Mouse (Mus musculus) lung, embryonic 14.5 days (tissue): ENCODE measurements at regions not wholly inside any gene's neighbourhood (a gene's known extent, or its start where the extent isn't known, plus 50 kb on each side); places are given as distances from the start of the nearest gene placed in this dataset.

Experiments used
- ATAC-seq: fragments of 200-750 bp; cut with Nextera tagmentation; 2 replicates; pipeline ENCODE4 v1.8.0; 2017; ENCODE audit warnings: mild to moderate bottlenecking, moderate TSS enrichment, moderate library complexity; ENCODE audit not compliant: insufficient read depth
- DNase-seq: peaks from one replicate; pipeline ENCODE4 v3.0.0-alpha.2; 2015
- H3K27ac ChIP-seq: fragments of 300-500 bp; sonication (generic); 2 replicates; pipeline ENCODE4 v1.5.1; 2014; ENCODE audit warnings: low read depth, mild to moderate bottlenecking, moderate library complexity
- H3K27me3 ChIP-seq: fragments of 300-500 bp; sonication (generic); 2 replicates; pipeline ENCODE4 v1.6.1; 2014; ENCODE audit warnings: low read length, control low read depth; ENCODE audit not compliant: insufficient read depth
- H3K36me3 ChIP-seq: fragments of 300-500 bp; sonication (generic); 2 replicates; pipeline ENCODE4 v1.6.1; 2014; ENCODE audit warnings: control low read depth; ENCODE audit not compliant: insufficient read depth
- H3K4me1 ChIP-seq: fragments of 300-500 bp; sonication (generic); 2 replicates; pipeline ENCODE4 v1.6.1; 2014; ENCODE audit warnings: antibody characterized with exemption, control low read depth; ENCODE audit not compliant: insufficient read depth
- H3K4me2 ChIP-seq: fragments of 300-500 bp; sonication (generic); 2 replicates; pipeline ENCODE4 v1.6.1; 2014; ENCODE audit warnings: mild to moderate bottlenecking
- H3K4me3 ChIP-seq: fragments of 300-500 bp; sonication (generic); 2 replicates; pipeline ENCODE4 v1.5.1; 2014; ENCODE audit warnings: low read depth, low read length
- H3K9ac ChIP-seq: fragments of 300-500 bp; sonication (generic); 2 replicates; pipeline ENCODE4 v1.6.1; 2014
- H3K9me3 ChIP-seq: fragments of 300-500 bp; sonication (generic); 2 replicates; pipeline ENCODE4 v1.6.1; 2016; ENCODE audit warnings: low read depth, low read length, control low read depth
- CTCF ChIP-seq: IDR thresholded peaks from 2 replicates; pipeline ENCODE4 v1.5.1; 2016; ENCODE audit warnings: antibody characterized with exemption, low read depth
- WGBS: fragments of 180-500 bp; shearing (Covaris S2); extraction: QIAGEN DNeasy Blood & Tissue Kit; methylation state at CpG from one replicate; pipeline ENCODE4 v1.1.7; 2014; 5-methylcytosine and 5-hydroxymethylcytosine counted together

DNA sequence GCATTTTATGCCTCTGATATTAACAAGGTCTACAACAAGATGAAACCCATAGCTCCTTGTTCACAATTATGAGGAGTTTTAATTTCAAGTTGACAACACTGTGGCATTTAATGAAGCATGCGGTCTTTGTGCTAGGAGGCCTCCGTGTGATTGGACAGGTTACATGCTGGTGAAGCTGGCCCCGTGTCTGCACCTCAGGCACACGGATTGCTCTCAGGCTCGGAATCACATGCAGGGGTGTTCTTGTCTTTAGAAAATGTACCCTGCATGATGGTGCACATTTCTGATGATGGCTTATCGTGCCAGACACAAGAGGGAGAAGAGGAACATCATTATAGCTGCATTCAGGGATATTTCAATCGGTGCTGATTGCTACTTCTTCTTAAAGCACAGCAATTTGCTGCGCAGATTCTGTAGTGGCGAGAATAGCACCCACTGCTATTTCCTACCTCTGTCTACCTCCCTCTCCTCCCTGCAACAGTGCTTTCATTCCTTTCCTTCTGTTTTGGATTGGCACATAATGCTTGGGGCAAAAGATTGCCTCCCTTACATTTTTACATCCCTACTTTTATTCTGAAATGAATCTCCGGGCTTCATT lies 454.9 kb upstream of the Tle4 start:
- H3K4me2 ChIP-seq = no peak overlapping the region
- 80% methylated on average over 10 of the region's 10 CpGs for WGBS

DNA sequence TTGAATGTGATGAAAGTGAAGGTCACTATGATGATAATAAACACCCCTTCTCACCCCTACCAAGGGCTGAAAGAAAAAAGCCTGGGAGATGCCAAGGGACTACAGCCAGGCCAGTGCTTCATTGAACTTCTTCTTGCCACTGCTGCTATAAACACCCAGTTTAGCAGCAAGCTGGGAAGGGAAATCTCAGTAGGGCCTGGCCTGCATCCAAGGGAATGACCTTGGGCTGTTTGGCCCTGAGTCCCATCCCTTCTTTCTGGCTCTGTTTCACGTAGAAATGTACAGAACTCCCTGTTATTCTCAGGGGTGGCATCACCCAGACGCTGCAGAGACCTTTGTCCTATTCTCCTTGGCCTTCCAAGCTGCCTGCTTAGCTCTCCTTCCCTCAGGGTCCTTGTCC lies 450.0 kb upstream of the Tle4 start:
- H3K9ac ChIP-seq = no peak overlapping the region
- no peaks in the 10 kb centered on the region for H3K4me1 ChIP-seq
- WGBS = 46% methylated on average over 2 of the region's 2 CpGs
- no peak overlapping the region for H3K27ac ChIP-seq
- no peaks in the 10 kb centered on the region for H3K9me3 ChIP-seq
- no peaks in the 10 kb centered on the region for H3K27me3 ChIP-seq
- TF ChIP-seq CTCF = no peak
- ATAC-seq = no peak
- H3K36me3 ChIP-seq = no peaks in the 10 kb centered on the region
- no peak overlapping the region for H3K4me2 ChIP-seq
- H3K4me3 ChIP-seq = no peak overlapping the region
- peak; percentile 32 for DNase-seq

More for the DNA sequence above, 454.9 kb upstream of the Tle4 start:
- Histone ChIP-seq H3K27ac (no peak overlapping the region), H3K4me3 (no peak overlapping the region), H3K4me1 (no peaks in the 10 kb centered on the region), H3K36me3 (no peaks in the 10 kb centered on the region), H3K9me3 (no peaks in the 10 kb centered on the region), H3K9ac (no peak overlapping the region), H3K27me3 (no peaks in the 10 kb centered on the region)
- ATAC-seq (no peak), DNase-seq (no peak)
- no peak for TF ChIP-seq CTCF

DNA sequence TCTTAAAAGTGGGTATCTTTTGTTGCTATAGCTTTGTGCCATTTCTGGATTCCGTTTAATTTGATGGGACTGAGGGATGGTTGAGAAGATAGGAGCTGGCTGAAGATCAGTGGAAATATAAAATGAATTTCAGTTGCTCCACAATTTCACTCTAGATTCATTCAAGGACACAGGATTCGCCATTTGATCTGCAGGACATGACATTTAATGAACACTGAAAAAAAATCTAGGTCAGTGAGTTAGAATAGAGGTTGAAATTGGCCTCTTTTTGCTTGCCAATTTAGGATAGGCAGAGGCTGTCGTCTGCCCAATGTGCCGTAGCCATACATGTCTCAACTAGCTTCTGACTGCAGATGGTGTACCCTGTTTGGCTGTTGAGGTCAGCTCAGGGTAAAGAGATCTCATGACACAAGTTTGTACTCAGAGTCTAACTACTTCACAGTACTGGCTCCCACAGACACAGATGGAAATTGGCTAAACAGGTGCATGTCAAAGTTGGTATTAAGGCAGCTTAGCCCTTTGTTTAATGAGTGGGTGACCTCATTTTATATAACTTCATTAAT lies 449.5 kb upstream of the Tle4 start:
- DNase-seq (no peak), ATAC-seq (no peak)
- H3K4me3 ChIP-seq = no peak overlapping the region
- WGBS = 81% methylated on average over 4 of the region's 4 CpGs
- no peak overlapping the region for H3K9ac ChIP-seq
- no peak for TF ChIP-seq CTCF
- no peaks in the 10 kb centered on the region for H3K27me3 ChIP-seq
- no peak overlapping the region for H3K4me2 ChIP-seq
- H3K4me1 ChIP-seq = no peaks in the 10 kb centered on the region
- H3K9me3 ChIP-seq = no peaks in the 10 kb centered on the region
- no peaks in the 10 kb centered on the region for H3K36me3 ChIP-seq
- no peak overlapping the region for H3K27ac ChIP-seq

DNA sequence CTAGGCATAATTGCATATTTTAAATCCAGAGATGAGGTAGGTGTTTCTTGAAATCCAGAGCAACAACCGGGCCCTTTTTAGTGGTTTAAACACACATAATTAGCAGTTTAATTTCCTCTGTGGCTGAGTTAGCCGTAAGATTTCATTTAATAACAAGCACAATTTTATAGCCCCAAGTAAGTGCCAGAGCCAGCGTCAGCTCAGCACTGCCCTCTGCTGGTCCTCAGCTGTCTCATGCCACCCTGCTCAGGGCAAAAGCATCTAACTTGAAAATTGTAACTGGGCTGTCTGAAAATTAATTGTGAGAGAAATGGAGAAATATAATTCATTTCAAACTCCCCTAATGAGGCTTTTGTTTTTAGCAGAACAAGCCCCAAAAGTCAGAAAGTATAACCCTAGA lies 437.7 kb upstream of the Tle4 start:
- Histone ChIP-seq H3K36me3 (no peaks in the 10 kb centered on the region), H3K27me3 (peaks cover 8% of the 10 kb centered on the region; the same call in 1 of the 2 replicates), H3K4me3 (no peak overlapping the region), H3K9me3 (no peaks in the 10 kb centered on the region), H3K9ac (no peak overlapping the region), H3K27ac (no peak overlapping the region), H3K4me2 (no peak overlapping the region), H3K4me1 (no peaks in the 10 kb centered on the region)
- 5% methylated on average over 3 of the region's 3 CpGs for WGBS
- ATAC-seq (peak; percentile 60; the same call in 1 of the 2 replicates), DNase-seq (peak; percentile 90)
- TF ChIP-seq CTCF = peak; percentile 92

DNA sequence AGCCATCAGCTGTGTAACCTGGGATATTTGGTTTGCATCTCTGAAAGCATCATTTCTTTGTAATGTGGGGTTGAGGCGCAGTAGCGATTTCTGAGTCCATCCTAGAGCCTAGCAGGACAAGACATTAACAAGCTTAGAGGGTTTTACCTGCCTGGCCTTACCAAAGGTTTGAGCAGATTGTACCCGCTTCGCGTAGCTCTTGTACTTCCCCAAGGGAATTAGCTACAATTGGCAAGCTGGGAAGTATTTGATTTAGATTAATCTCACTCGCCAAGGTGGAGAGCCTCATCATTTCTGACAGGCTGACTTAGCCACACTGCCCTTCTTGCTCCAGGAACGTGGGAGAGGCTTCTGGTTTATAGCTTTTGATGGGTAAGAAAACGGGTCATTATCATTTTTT lies 436.1 kb upstream of the Tle4 start:
- no peak for TF ChIP-seq CTCF
- H3K36me3 ChIP-seq = no peaks in the 10 kb centered on the region
- peaks cover 8% of the 10 kb centered on the region; the same call in 1 of the 2 replicates for H3K27me3 ChIP-seq
- DNase-seq = no peak
- H3K9me3 ChIP-seq = no peaks in the 10 kb centered on the region
- no peak for ATAC-seq
- H3K4me1 ChIP-seq = no peaks in the 10 kb centered on the region
- 61% methylated on average over 8 of the region's 8 CpGs for WGBS
- H3K27ac ChIP-seq = no peak overlapping the region
- no peak overlapping the region for H3K4me3 ChIP-seq
- no peak overlapping the region for H3K9ac ChIP-seq
- no peak overlapping the region for H3K4me2 ChIP-seq

DNA sequence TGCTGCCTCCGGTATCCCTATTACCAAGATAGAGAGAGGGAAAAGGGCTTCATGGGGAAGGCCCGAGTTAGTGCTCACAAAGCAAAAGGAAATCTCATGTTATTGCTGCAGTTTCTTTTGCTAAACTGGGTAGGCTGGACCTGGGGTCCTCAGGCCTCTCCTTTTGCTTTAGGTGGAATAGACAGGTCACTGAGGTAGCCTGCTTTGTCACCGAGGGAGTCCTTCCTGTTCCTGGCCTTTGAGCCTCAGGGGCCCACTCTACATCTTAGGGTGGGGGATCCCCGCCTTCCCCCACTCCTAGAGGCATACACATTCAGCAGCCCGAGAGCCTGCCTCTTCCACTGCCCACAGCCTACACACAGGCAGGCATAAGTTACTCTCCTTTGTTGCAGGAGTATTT lies 435.5 kb upstream of the Tle4 start:
- Histone ChIP-seq H3K4me2 (no peak overlapping the region), H3K4me3 (no peak overlapping the region), H3K27me3 (peaks cover 8% of the 10 kb centered on the region; the same call in 1 of the 2 replicates), H3K9me3 (no peaks in the 10 kb centered on the region), H3K4me1 (no peaks in the 10 kb centered on the region), H3K9ac (no peak overlapping the region), H3K27ac (no peak overlapping the region), H3K36me3 (no peaks in the 10 kb centered on the region)
- DNase-seq (no peak), ATAC-seq (no peak)
- WGBS = 68% methylated on average over 5 of the region's 5 CpGs
- no peak for TF ChIP-seq CTCF

DNA sequence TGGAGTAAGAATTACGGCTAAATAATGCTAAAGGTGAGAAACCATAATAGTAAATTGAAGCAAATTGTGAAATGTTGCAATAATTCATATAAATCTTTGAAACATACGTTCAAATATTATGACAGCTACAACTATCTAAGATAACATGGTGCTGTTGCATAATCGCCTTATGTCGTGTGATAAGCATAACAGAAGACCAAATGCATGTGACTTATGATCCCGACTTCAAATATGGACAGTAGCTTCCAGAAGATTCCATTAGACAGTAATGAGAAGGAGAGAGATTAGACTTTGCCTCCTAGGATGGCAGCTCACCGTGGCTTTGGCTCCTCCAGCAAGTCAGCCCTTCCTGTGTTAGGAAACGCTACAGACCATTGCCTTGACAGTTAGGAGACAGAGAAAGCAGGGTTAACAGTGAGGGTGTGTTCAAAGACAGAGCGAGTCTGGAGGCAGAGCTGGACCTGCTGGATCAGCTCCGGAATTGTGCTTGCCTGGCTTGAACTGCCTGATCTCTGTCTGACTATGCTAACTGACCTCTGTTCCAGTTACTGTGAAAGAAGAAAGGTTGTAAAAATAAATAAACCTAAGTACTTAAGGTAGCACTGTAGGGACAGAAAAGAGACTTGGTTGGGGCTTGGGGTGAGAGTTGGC lies 434.6 kb upstream of the Tle4 start:
- Histone ChIP-seq H3K4me1 (no peaks in the 10 kb centered on the region), H3K9me3 (no peaks in the 10 kb centered on the region), H3K4me2 (no peak overlapping the region), H3K27ac (no peak overlapping the region), H3K36me3 (no peaks in the 10 kb centered on the region), H3K4me3 (no peak overlapping the region), H3K27me3 (peaks cover 8% of the 10 kb centered on the region; the same call in 1 of the 2 replicates), H3K9ac (no peak overlapping the region)
- TF ChIP-seq CTCF = no peak
- WGBS = 50% methylated on average over 9 of the region's 9 CpGs
- no peak for ATAC-seq
- no peak for DNase-seq
